ENCODE assay signal across 9 mouse cellular contexts in the genomic region with DNA sequence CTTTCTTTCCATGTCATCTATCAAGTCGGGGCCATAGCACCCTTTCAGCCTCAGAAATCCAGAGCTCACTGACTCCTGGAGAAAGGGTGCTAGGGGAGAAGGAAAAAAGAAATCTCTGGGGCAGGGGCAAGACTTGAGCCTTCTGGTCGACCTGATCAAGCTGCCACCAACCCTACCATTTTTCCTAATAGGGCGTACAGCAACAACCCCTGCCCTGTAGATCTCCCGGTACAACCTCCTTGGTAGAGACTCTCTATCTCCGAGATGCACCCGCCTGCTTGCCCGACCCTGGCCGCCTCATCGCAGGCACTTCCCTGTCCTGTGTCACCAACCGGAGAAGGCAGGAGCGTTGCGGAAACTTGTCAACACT. TPM values are rescaled to one million over a fixed set of nuclear protein-coding genes. Genes with fewer than 3 reads are reported as not detected.
DNase-seq lines count a peak whose midpoint lies in the region; TF ChIP-seq lines count a peak whose summit lies in the region.
"Had no signal": no experiment of that assay in that cellular context is flagged by ENCODE, and none has a peak within 500 bp of the region (broad histone marks: within the 10 kb centered on the region; RNA-seq: fewer than 3 reads in every experiment).

No protein-coding gene starts in this region.

- intact Hi-C loops in gastrocnemius, adult 2 months (cut with DNase I) = no loop called here
- intact Hi-C loops in left cerebral cortex, postnatal 36 days (cut with DNase I) = loop anchor here (1.0 kb wide), 1 partner anchor 67 kb away; no protein-coding TSS in a partner anchor

- no peak overlapping the region for H3K27ac ChIP-seq in gastrocnemius, adult 2 months

- TF ChIP-seq CTCF in gastrocnemius, adult 2 months (IDR thresholded peaks at IDR 0.05) = no peak

- no peak overlapping the region for H3K4me3 ChIP-seq in gastrocnemius, adult 2 months
- H3K4me3 ChIP-seq: hindbrain, embryonic 15.5 days had no signal

- DNase-seq in gastrocnemius, adult 2 months = peak; percentile 30
- DNase-seq in gastrocnemius, postnatal 25 days = no peak
- DNase-seq in 416B (ENCODE audit: low read depth) = peak; percentile 63
- DNase-seq in adrenal gland, adult 8-10 months = peak; percentile 8
- DNase-seq in frontal cortex, postnatal 36 days (ENCODE audit: low spot score in 2 of 2) = peak; percentile 15
- peak; percentile 6 to 15 for DNase-seq in left cerebral cortex, postnatal 36 days (ENCODE audit: low spot score in 2 of 2)
- DNase-seq in ovary, postnatal 36 days (ENCODE audit: low spot score) = peak; percentile 42
- DNase-seq in yolk sac, embryonic 10.5 days (ENCODE audit: low spot score) = peak; percentile 62

RNA-seq across cellular contexts. Expression of a gene that starts 30.6 kb away (rescaled TPM):
- total RNA-seq in gastrocnemius, adult 2 months (2021) = not detected
- not detected for total RNA-seq in gastrocnemius, postnatal 25 days (2021)
- total RNA-seq in adrenal gland, adult 8-10 months (2022) = not detected
- total RNA-seq in left cerebral cortex, postnatal 36 days (2021) = not detected

RNA-seq across cellular contexts. Expression of a gene that starts 38.0 kb away (rescaled TPM):
- total RNA-seq in gastrocnemius, adult 2 months (2021) = 1 to 10 TPM; 1.4 to 1.5 TPM
- 1 to 10 TPM; 1.3 to 2.1 TPM for total RNA-seq in gastrocnemius, postnatal 25 days (2021)
- total RNA-seq in adrenal gland, adult 8-10 months (2022) = 10 to 100 TPM; 19.9 to 83.7 (median 41.9) TPM
- 10 to 100 TPM; 27.5 to 40.7 TPM for total RNA-seq in left cerebral cortex, postnatal 36 days (2021)

Comparison
In these comparisons a context has a peak if more than half of its experiments do, and no peak if none do; other contexts are left out.
1. RNA of a gene that starts 38.0 kb away (total RNA-seq): 19.9 to 83.7 TPM in adrenal gland, adult 8-10 months and 27.5 to 40.7 TPM in left cerebral cortex, postnatal 36 days; 1.3 to 2.1 TPM in gastrocnemius, postnatal 25 days and 1.4 to 1.5 TPM in gastrocnemius, adult 2 months; every median in the first group is over 4 times any median in the second.